Mouse (Mus musculus) heart, adult 2 months (tissue): ENCODE results near the gene Agbl4. TPM values are rescaled to one million over a fixed set of nuclear protein-coding genes. Genes with fewer than 3 reads are reported as not detected.
A peak's percentile ranks its signal among the peaks of the same experiment; 100 is the strongest.

Experiments used
- DNase-seq, 2 experiments: peaks; one replicate each; pipeline ENCODE4 v3.0.0; 2021
- H3K27ac ChIP-seq: fragments of 200-600 bp; 2 replicates; pipeline ENCODE4 v1.8.1; 2022
- H3K27me3 ChIP-seq: fragments of 200-500 bp; 2 replicates; pipeline ENCODE4 v1.6.1; 2012; ENCODE audit warnings: mild to moderate bottlenecking, low read length, inconsistent platforms, mixed read lengths; ENCODE audit not compliant: control insufficient read depth, insufficient read depth
- H3K36me3 ChIP-seq: fragments of 200-500 bp; 2 replicates; pipeline ENCODE4 v1.6.1; 2012; ENCODE audit warnings: low read length, inconsistent platforms; ENCODE audit not compliant: control insufficient read depth, insufficient read depth
- H3K4me1 ChIP-seq: fragments of 200-500 bp; 2 replicates; pipeline ENCODE4 v1.6.1; 2011; ENCODE audit warnings: low read length; ENCODE audit not compliant: control insufficient read depth, insufficient read depth
- H3K4me3 ChIP-seq: fragments of 200-600 bp; 2 replicates; pipeline ENCODE4 v1.8.1; 2022
- H3K79me2 ChIP-seq: fragments of 200-500 bp; replicated peaks from 2 replicates; pipeline ENCODE4 v1.6.1; 2012; ENCODE audit warnings: mild to moderate bottlenecking, inconsistent platforms, low read length, moderate library complexity, mixed read lengths; ENCODE audit not compliant: control insufficient read depth, insufficient read depth
- H3K9ac ChIP-seq: fragments of 200-500 bp; 2 replicates; pipeline ENCODE4 v1.6.1; 2012; ENCODE audit warnings: low read depth, mild to moderate bottlenecking, control low read depth, inconsistent platforms, low read length, mixed read lengths
- CTCF ChIP-seq: fragments of 200-600 bp; IDR thresholded peaks from 2 replicates; pipeline ENCODE4 v1.8.1; 2022; ENCODE audit warnings: antibody characterized with exemption, mild to moderate bottlenecking, moderate library complexity
- EP300 ChIP-seq: fragments of 200-500 bp; IDR thresholded peaks from 2 replicates; pipeline ENCODE4 v1.6.1; 2011; ENCODE audit warnings: low read depth, low read length, control low read depth; ENCODE audit not compliant: insufficient read depth
- POLR2A ChIP-seq: fragments of 200-500 bp; IDR thresholded peaks from 2 replicates; pipeline ENCODE4 v1.6.1; 2011; ENCODE audit warnings: mild to moderate bottlenecking, low read depth, low read length, control low read depth; ENCODE audit not compliant: insufficient read depth
- WGBS: fragments of 180-500 bp; shearing (Covaris S2); methylation state at CpG from one replicate; pipeline ENCODE4 v1.1.7; 2018; 5-methylcytosine and 5-hydroxymethylcytosine counted together
- intact Hi-C: fragments of 180-260 bp; cut with DNase I; formaldehyde crosslinking; loops from one replicate; pipeline ENCODE4 v1.15.1; 2025
- polyA plus RNA-seq: library from polyadenylated mRNA; depleted of rRNA; stranded (reverse); fragments of >200 nt; gene quantifications from 2 replicates; pipeline ENCODE4 v1.2.3, GENCODE M21; 2012
- total RNA-seq, 2 experiments: library from RNA; stranded (reverse); gene quantifications; 2 replicates each; pipeline ENCODE4 v1.2.3; 2021

Gene Agbl4
- total and polyA plus RNA-seq, 3 experiments, result 0.08 to 0.39 (median 0.30) TPM

DNA sequence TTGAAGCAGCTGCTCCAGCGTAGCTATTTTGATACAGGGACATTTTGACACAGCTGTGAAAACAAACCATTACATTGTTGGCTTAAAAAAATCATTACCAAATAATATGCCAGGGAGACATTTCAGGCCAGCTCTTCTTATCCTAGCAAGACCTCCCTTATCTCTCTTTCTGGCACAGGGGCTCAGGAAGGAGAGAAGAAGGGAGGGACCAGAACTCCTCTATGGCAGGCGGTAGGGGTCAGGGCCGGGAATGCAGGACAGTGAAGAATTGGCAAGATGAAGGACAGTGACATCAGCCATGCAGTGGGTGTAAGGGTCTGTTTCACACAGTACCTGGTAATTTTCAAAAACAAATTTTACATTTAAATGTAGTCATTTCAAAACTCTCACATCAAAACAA, 1116.5 kb downstream of the Agbl4 start:
- H3K4me1 ChIP-seq, result no peaks in the 10 kb centered on the region; the same call in none of the 2 replicates
- 22% methylated on average over 3 of the region's 3 CpGs for WGBS
- no peaks in the 10 kb centered on the region for H3K79me2 ChIP-seq
- H3K27ac ChIP-seq, result no peak overlapping the region
- H3K27me3 ChIP-seq, result no peaks in the 10 kb centered on the region
- H3K4me3 ChIP-seq, result no peak overlapping the region
- intact Hi-C loops, result no loop called here
- no peak overlapping the region for H3K9ac ChIP-seq
- TF ChIP-seq POLR2A (no peak), CTCF (no peak), EP300 (no peak)
- peak; percentile 25 to 35 for DNase-seq
- no peaks in the 10 kb centered on the region for H3K36me3 ChIP-seq

DNA sequence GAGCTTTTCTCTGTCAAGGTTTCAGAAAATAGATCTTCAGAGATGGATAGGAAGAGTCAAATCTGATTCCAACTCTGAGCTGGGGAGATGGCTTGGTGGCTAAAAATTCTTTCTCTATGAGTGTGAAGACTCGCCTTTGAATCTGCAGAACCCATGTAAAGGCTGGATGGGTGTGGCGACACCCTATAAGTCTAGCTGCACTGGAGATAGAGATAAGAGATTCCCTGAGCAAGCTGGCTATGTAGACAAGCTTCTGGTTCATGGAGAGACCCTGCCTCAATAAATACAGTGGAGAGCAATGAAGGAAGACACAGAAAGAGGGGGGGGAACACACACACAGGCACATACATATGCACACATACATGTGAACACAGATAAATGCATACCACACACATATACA, 1118.7 kb downstream of the Agbl4 start:
- 92% methylated on average over 2 of the region's 2 CpGs for WGBS
- no peaks in the 10 kb centered on the region for H3K36me3 ChIP-seq
- no peaks in the 10 kb centered on the region; the same call in none of the 2 replicates for H3K4me1 ChIP-seq
- no peak overlapping the region for H3K9ac ChIP-seq
- H3K4me3 ChIP-seq, result no peak overlapping the region
- H3K27ac ChIP-seq, result no peak overlapping the region
- no peaks in the 10 kb centered on the region for H3K79me2 ChIP-seq
- TF ChIP-seq EP300 (no peak), CTCF (no peak), POLR2A (no peak)
- no peak for DNase-seq
- intact Hi-C loops, result no loop called here
- H3K27me3 ChIP-seq, result no peaks in the 10 kb centered on the region

DNA sequence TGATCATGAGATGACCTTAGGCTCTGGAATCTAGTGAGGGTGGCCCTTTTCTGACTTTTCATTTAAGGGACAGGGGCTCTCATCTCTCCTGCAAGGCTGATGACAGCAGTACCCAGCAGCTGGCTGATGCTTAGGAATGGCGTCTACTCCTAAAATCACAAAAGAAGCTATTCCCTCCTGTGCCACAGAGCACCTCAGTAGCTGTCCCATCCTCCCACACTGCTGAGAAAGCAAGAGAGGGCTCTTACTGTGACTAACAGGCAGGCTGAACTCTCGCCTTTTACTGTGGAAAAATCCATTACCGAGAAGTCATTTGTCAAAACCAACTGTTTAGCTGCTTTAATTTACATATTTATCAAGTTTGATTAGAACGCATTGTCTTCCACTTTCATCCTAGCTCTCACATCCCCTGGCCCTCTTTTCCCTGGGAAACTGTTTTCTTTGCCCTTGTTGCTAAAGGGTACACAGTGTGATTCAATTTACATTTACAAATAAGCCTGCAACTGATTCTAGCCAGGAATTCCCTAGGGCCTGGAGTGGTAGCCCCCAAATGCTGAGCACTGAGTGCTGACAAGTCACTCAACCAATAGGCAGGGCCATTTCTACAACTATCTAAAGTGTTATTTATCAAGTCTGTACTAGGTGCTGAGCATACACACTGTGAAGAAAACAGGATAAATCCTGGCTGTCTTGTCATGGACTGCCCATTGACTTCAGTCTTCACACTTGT, 1119.8 kb downstream of the Agbl4 start:
- WGBS, result 57% methylated on average over 4 of the region's 4 CpGs
- Histone ChIP-seq H3K9ac (no peak overlapping the region), H3K36me3 (no peaks in the 10 kb centered on the region), H3K4me3 (no peak overlapping the region), H3K4me1 (no peaks in the 10 kb centered on the region; the same call in none of the 2 replicates), H3K79me2 (no peaks in the 10 kb centered on the region), H3K27me3 (no peaks in the 10 kb centered on the region), H3K27ac (no peak overlapping the region)
- no peak for DNase-seq
- TF ChIP-seq CTCF (no peak), EP300 (no peak), POLR2A (no peak)
- intact Hi-C loops, result no loop called here

DNA sequence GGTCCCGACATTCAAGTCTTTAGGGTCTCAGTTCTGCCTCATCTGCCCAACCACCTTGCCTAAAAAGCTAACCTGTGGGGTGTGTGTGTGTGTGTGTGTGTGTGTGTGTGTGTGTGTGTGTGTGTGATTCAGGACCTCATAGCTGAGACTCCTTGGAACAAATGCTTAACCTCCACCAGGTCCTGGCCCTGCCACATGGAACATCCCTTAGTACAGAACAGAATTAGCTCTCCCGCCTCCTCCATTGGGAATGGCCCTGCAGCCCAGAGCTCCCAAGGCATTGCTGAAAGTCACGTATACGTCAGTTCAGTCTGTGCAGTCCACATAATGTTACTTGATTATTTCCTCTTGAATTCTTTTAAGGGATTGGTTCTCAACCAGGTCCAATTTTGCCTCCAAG, 1120.7 kb downstream of the Agbl4 start:
- WGBS, result 85% methylated on average over 4 of the region's 4 CpGs
- no peaks in the 10 kb centered on the region for H3K36me3 ChIP-seq
- H3K4me1 ChIP-seq, result no peaks in the 10 kb centered on the region; the same call in none of the 2 replicates
- H3K27me3 ChIP-seq, result no peaks in the 10 kb centered on the region
- no peak for TF ChIP-seq EP300
- no peak overlapping the region for H3K4me3 ChIP-seq
- intact Hi-C loops, result no loop called here
- no peak overlapping the region for H3K9ac ChIP-seq
- no peak for DNase-seq
- H3K79me2 ChIP-seq, result no peaks in the 10 kb centered on the region
- H3K27ac ChIP-seq, result no peak overlapping the region

DNA sequence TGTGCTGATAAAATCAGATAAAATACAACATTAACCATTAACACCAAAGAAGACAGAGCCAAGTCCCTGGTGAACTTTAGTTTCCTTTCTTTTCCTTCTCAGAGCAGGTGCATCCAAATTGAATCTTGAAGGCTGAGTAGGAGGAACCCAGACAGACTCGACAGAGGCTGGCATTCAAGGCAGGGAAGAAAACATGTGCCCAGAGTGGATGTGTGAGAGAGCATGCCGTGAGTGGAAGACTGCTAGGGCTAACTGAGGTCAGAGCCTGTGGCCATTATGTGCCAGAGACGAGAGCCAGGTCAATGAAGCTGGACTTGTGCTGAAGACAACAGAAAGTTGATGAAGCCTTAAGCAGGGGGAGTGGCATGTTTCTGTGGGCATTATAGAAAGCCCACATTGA, 1121.8 kb downstream of the Agbl4 start:
- no peak for DNase-seq
- H3K36me3 ChIP-seq, result no peaks in the 10 kb centered on the region
- no peaks in the 10 kb centered on the region for H3K27me3 ChIP-seq
- TF ChIP-seq CTCF (no peak), POLR2A (no peak), EP300 (no peak)
- intact Hi-C loops, result no loop called here
- H3K4me1 ChIP-seq, result no peaks in the 10 kb centered on the region; the same call in 1 of the 2 replicates
- H3K4me3 ChIP-seq, result no peak overlapping the region
- no peak overlapping the region for H3K27ac ChIP-seq
- H3K79me2 ChIP-seq, result no peaks in the 10 kb centered on the region
- WGBS, result 70% methylated on average over 3 of the region's 3 CpGs
- H3K9ac ChIP-seq, result no peak overlapping the region

DNA sequence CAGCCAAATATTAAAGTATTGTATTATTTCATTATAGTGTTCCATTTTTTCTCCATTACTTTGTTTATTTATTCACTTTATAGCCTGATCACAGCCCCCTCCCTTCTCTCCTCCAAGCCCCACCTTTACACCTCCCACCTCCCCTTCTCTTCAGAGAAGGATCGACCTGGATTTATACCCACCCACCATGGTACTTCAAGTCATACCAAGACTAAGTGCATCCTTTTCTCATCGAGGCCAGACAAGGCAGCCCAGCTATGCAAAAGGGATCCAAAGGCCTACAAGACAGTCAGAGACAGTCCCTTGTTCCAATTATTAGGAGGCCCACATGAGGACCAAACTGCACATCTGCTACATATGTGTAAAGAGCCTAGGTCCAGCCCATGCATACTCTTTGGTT, 1122.5 kb downstream of the Agbl4 start:
- intact Hi-C loops, result no loop called here
- Histone ChIP-seq H3K79me2 (no peaks in the 10 kb centered on the region), H3K27me3 (no peaks in the 10 kb centered on the region), H3K36me3 (no peaks in the 10 kb centered on the region), H3K27ac (no peak overlapping the region), H3K4me1 (no peaks in the 10 kb centered on the region; the same call in 1 of the 2 replicates), H3K4me3 (no peak overlapping the region), H3K9ac (no peak overlapping the region)
- TF ChIP-seq EP300, result no peak
- TF ChIP-seq POLR2A, result no peak
- no peak for TF ChIP-seq CTCF
- no peak for DNase-seq
- 86% methylated on average over 2 of the region's 2 CpGs for WGBS
